Mouse (Mus musculus) CH12.LX (cell line): ENCODE data around the gene Rexo1. TPM values are rescaled to one million over a fixed set of nuclear protein-coding genes. Genes with fewer than 3 reads are reported as not detected.

Source experiments
- DNase-seq: peaks from one replicate; pipeline ENCODE4 v3.0.0-alpha.2; 2013; ENCODE audit errors: extremely low read depth
- H3K27ac ChIP-seq: 2 replicates; pipeline ENCODE4 v1.5.1; 2012; ENCODE audit warnings: low read depth, mild to moderate bottlenecking, control low read depth, moderate library complexity; ENCODE audit not compliant: insufficient read depth
- H3K27me3 ChIP-seq: replicated peaks from 2 replicates; pipeline ENCODE3; 2012; ENCODE audit warnings: inconsistent platforms
- H3K36me3 ChIP-seq, 2 experiments: replicated peaks in 1 of 2; 2 replicates each; pipeline versions ENCODE3 to v1.6.1; 2012; ENCODE audit warnings: inconsistent platforms in 1 of 2, low read length in 1 of 2, mild to moderate bottlenecking in 1 of 2, mixed read lengths in 1 of 2, moderate library complexity in 1 of 2; ENCODE audit not compliant: control insufficient read depth in 1 of 2, insufficient read depth in 1 of 2
- H3K4me1 ChIP-seq, 2 experiments: 2 replicates each; pipeline ENCODE4 v1.6.1; 2012; ENCODE audit warnings: inconsistent platforms in 1 of 2, moderate library complexity in 1 of 2; ENCODE audit not compliant: insufficient read depth in 2 of 2, control insufficient read depth in 1 of 2
- H3K4me2 ChIP-seq: 2 replicates; pipeline ENCODE4 v1.6.1; 2012; ENCODE audit warnings: low read depth, mild to moderate bottlenecking, control low read depth; ENCODE audit not compliant: poor library complexity, insufficient read depth, severe bottlenecking
- H3K4me3 ChIP-seq, 3 experiments: fragments of 150-350 bp in 1 of 3; sonication (generic) in 1 of 3; replicated peaks in 1 of 3; 2 replicates each; pipeline versions ENCODE3 to v1.5.1; 2011 to 2012; ENCODE audit warnings: low read depth in 2 of 3, low read length in 2 of 3, mild to moderate bottlenecking in 2 of 3, moderate library complexity in 2 of 3, control low read depth in 1 of 3, improper control_type of control experiment in 1 of 3, inconsistent platforms in 1 of 3, mixed read lengths in 1 of 3; ENCODE audit not compliant: poor library complexity in 1 of 3
- H3K79me2 ChIP-seq: replicated peaks from 2 replicates; pipeline ENCODE4 v1.6.1; 2012; ENCODE audit warnings: mild to moderate bottlenecking, moderate library complexity; ENCODE audit not compliant: control insufficient read depth, poor library complexity, insufficient read depth, severe bottlenecking; ENCODE audit errors: extremely low read depth
- H3K9ac ChIP-seq: 2 replicates; pipeline ENCODE4 v1.6.1; 2012; ENCODE audit warnings: low read depth, mild to moderate bottlenecking, control low read depth, moderate library complexity; ENCODE audit not compliant: insufficient read depth
- H3K9me3 ChIP-seq: replicated peaks from 2 replicates; pipeline ENCODE3; 2012; ENCODE audit warnings: low read length, inconsistent platforms, mixed read lengths
- BHLHE40 ChIP-seq: IDR thresholded peaks from 2 replicates; pipeline ENCODE4 v1.6.1; 2011; ENCODE audit warnings: mild to moderate bottlenecking, low read depth, low read length, improper control_type of control experiment
- CHD1 ChIP-seq: IDR thresholded peaks from 2 replicates; pipeline ENCODE4 v1.6.1; 2012; ENCODE audit warnings: low read depth, low read length, improper control_type of control experiment, inconsistent platforms
- CHD2 ChIP-seq: IDR thresholded peaks from 2 replicates; pipeline ENCODE4 v1.6.1; 2011; ENCODE audit warnings: low read length, improper control_type of control experiment
- CTCF ChIP-seq, 2 experiments: IDR thresholded peaks in 1 of 2; conservative IDR thresholded peaks in 1 of 2; 2 replicates each; pipeline ENCODE4 v1.5.1; 2011 to 2012; ENCODE audit warnings: low read depth in 2 of 2, low read length in 2 of 2, improper control_type of control experiment in 1 of 2, inconsistent platforms in 1 of 2, mild to moderate bottlenecking in 1 of 2, moderate library complexity in 1 of 2
- E2F4 ChIP-seq: IDR thresholded peaks from 2 replicates; pipeline ENCODE4 v1.6.1; 2011; ENCODE audit warnings: low read depth, low read length, improper control_type of control experiment; ENCODE audit not compliant: insufficient replicate concordance
- ETS1 ChIP-seq: conservative IDR thresholded peaks from 2 replicates; pipeline ENCODE4 v1.6.1; 2012; ENCODE audit warnings: low read depth, mild to moderate bottlenecking, inconsistent platforms, low read length, improper control_type of control experiment, moderate library complexity
- GABPA ChIP-seq: IDR thresholded peaks from 2 replicates; pipeline ENCODE4 v1.6.1; 2012; ENCODE audit warnings: low read depth, low read length, improper control_type of control experiment, inconsistent platforms; ENCODE audit not compliant: insufficient replicate concordance
- HCFC1 ChIP-seq: IDR thresholded peaks from 2 replicates; pipeline ENCODE4 v1.6.1; 2012; ENCODE audit warnings: low read depth, mild to moderate bottlenecking, inconsistent platforms, low read length, improper control_type of control experiment
- IRF4 ChIP-seq: IDR thresholded peaks from 2 replicates; pipeline ENCODE4 v1.6.1; 2014; ENCODE audit warnings: low read depth, mild to moderate bottlenecking, inconsistent platforms, low read length, improper control_type of control experiment
- JUN ChIP-seq: IDR thresholded peaks from 2 replicates; pipeline ENCODE4 v1.6.1; 2011; ENCODE audit warnings: low read depth, mild to moderate bottlenecking, low read length, improper control_type of control experiment, moderate library complexity; ENCODE audit not compliant: insufficient read depth
- JUND ChIP-seq: conservative IDR thresholded peaks from 2 replicates; pipeline ENCODE4 v1.6.1; 2011; ENCODE audit warnings: low read depth, low read length, improper control_type of control experiment
- MEF2A ChIP-seq: IDR thresholded peaks from 2 replicates; pipeline ENCODE4 v1.6.1; 2014; ENCODE audit warnings: low read depth, mild to moderate bottlenecking, inconsistent platforms, low read length, improper control_type of control experiment, borderline replicate concordance
- MXI1 ChIP-seq: IDR thresholded peaks from 2 replicates; pipeline ENCODE4 v1.6.1; 2011; ENCODE audit warnings: mild to moderate bottlenecking, low read depth, low read length, improper control_type of control experiment
- NRF1 ChIP-seq: IDR thresholded peaks from 2 replicates; pipeline ENCODE4 v1.6.1; 2014; ENCODE audit warnings: low read depth, mild to moderate bottlenecking, inconsistent platforms, low read length, improper control_type of control experiment, moderate library complexity
- PAX5 ChIP-seq: IDR thresholded peaks from 2 replicates; pipeline ENCODE4 v1.6.1; 2012; ENCODE audit warnings: low read length, inconsistent platforms, mixed read lengths
- POLR2A ChIP-seq: IDR thresholded peaks from 2 replicates; pipeline ENCODE4 v1.6.1; 2011; ENCODE audit warnings: low read depth, mild to moderate bottlenecking, improper control_type of control experiment, low read length
- POLR2AphosphoS2 ChIP-seq: IDR thresholded peaks from 2 replicates; pipeline ENCODE4 v1.6.1; 2011; ENCODE audit warnings: low read depth, low read length, improper control_type of control experiment
- SIN3A ChIP-seq: IDR thresholded peaks from 2 replicates; pipeline ENCODE4 v1.6.1; 2012; ENCODE audit warnings: low read length, improper control_type of control experiment, inconsistent platforms
- TBP ChIP-seq: conservative IDR thresholded peaks from 2 replicates; pipeline ENCODE4 v1.6.1; 2011; ENCODE audit warnings: low read depth, low read length, improper control_type of control experiment
- UBTF ChIP-seq: IDR thresholded peaks from 2 replicates; pipeline ENCODE4 v1.6.1; 2012; ENCODE audit warnings: low read depth, mild to moderate bottlenecking, inconsistent platforms, low read length, improper control_type of control experiment, moderate library complexity
- ZNF384 ChIP-seq: IDR thresholded peaks from 2 replicates; pipeline ENCODE4 v1.6.1; 2012; ENCODE audit warnings: low read depth, low read length, improper control_type of control experiment, inconsistent platforms
- dilution Hi-C: fragments of 300-500 bp; cut with MboI; formaldehyde crosslinking; loops from 2 replicates; pipeline ENCODE4 v1.14.3; 2020; ENCODE audit warnings: low sequenced_read_pairs; ENCODE audit not compliant: extremely low pct_unique_long_range_greater_than_20kb, extremely low pct_ligation_motif_present
- in situ Hi-C: fragments of 300-500 bp; cut with MboI; formaldehyde crosslinking; loops from 3 replicates; pipeline ENCODE4 v1.14.3; 2019; ENCODE audit warnings: low sequenced_read_pairs, low pct_ligation_motif_present, low pct_unique_long_range_greater_than_20kb, mixed read lengths
- polyA plus RNA-seq: library from polyadenylated mRNA; unstranded; fragments of >175 nt; gene quantifications from 2 replicates; pipeline ENCODE4 v1.2.1, GENCODE M21; 2012; ENCODE audit warnings: low read depth; ENCODE audit not compliant: insufficient read length
- total RNA-seq, 2 experiments: library from RNA; depleted of rRNA; stranded (reverse); fragments of 300-350 nt in 1 of 2; fragments of >200 nt in 1 of 2; gene quantifications; 2 replicates each; pipeline ENCODE4 v1.2.3; 2012 to 2014

Rexo1 gene
- total and polyA plus RNA-seq, 3 experiments: 7.0 to 41.9 (median 17.7) TPM

DNA sequence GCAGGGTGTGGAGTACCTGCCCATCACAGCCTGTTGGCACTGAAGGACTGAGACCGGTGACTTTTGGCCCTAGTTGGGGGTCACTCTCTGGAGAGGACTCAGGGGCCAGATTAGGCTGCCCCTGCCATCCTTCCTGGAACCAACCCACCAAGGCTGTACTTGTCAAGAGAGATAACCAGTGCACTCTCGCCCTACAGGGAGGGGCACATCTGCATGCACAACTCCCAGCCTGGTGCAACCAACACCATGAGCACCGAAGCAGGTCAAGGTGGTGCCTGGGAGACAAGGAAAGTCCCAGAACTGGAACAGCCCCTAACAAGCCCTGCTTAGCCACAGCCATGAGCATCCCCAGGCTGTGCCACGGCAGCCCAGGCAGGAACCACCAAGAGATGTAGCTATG is 14.4 kb downstream of the Rexo1 start:
- Histone ChIP-seq H3K27ac (no peak overlapping the region), H3K9me3 (no peaks in the 10 kb centered on the region), H3K36me3 (peaks cover 86 to 96% of the 10 kb centered on the region in 2 experiments), H3K4me2 (no peak overlapping the region), H3K9ac (no peak overlapping the region), H3K4me3 (no peak overlapping the region), H3K27me3 (no peaks in the 10 kb centered on the region), H3K79me2 (peaks cover 3% of the 10 kb centered on the region; the same call in 1 of the 2 replicates), H3K4me1 (peaks cover 0 to 6% of the 10 kb centered on the region in 2 experiments; a peak in 1 of 4 replicates)
- dilution Hi-C loops: no loop called here
- TF ChIP-seq IRF4: no peak
- no peak for TF ChIP-seq SIN3A
- TF ChIP-seq PAX5: no peak
- no peak for TF ChIP-seq GABPA
- no peak for TF ChIP-seq CTCF (conservative IDR thresholded peaks at IDR 0.05 in 1 of 2, IDR thresholded peaks at IDR 0.05 in 1 of 2; ENCODE audit: low read depth in 2 of 2, low read length in 2 of 2)
- TF ChIP-seq ETS1: no peak
- TF ChIP-seq MXI1: no peak
- no peak for TF ChIP-seq ZNF384
- TF ChIP-seq HCFC1: no peak
- TF ChIP-seq E2F4: no peak
- DNase-seq: no peak
- in situ Hi-C loops: no loop called here

DNA sequence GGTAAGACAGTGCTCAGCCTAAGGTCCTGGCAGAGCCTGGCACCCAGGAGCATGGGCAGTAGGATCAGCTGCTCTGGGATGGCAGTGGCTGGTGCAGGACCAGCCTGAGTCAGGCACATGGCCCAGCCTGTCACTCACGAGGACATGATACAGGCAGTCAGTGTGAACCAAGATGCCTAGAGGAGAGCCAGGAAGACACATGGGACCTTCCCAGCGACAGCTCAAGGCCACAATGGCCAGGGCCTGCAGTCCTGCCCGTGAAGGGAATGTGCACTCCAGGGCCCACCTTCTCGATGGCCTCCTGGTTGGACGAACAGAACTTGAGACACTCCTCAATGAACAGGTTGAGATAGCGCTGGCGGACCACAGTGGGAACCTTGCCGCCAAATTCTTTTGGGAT is 15.8 kb downstream of the Rexo1 start:
- dilution Hi-C loops (no loop called here), in situ Hi-C loops (no loop called here)
- peaks cover 87 to 97% of the 10 kb centered on the region in 2 experiments for H3K36me3 ChIP-seq
- H3K27ac ChIP-seq: no peak overlapping the region
- H3K27me3 ChIP-seq: no peaks in the 10 kb centered on the region
- H3K9me3 ChIP-seq: no peaks in the 10 kb centered on the region
- no peak overlapping the region for H3K9ac ChIP-seq
- H3K4me1 ChIP-seq: peaks cover 0 to 6% of the 10 kb centered on the region in 2 experiments; a peak in 1 of 4 replicates
- H3K79me2 ChIP-seq: no peaks in the 10 kb centered on the region; the same call in 1 of the 2 replicates
- no peak for TF ChIP-seq GABPA
- TF ChIP-seq ETS1: no peak
- no peak for TF ChIP-seq UBTF
- no peak for TF ChIP-seq PAX5
- TF ChIP-seq CHD2: no peak
- TF ChIP-seq MXI1: no peak
- TF ChIP-seq IRF4: no peak
- no peak for TF ChIP-seq CHD1
- no peak for TF ChIP-seq BHLHE40
- TF ChIP-seq TBP: no peak
- TF ChIP-seq MEF2A: no peak
- no peak for TF ChIP-seq POLR2AphosphoS2
- TF ChIP-seq JUND: no peak
- no peak for TF ChIP-seq E2F4
- TF ChIP-seq NRF1: no peak
- TF ChIP-seq JUN: no peak
- no peak for TF ChIP-seq POLR2A
- DNase-seq: no peak
- no peak overlapping the region for H3K4me2 ChIP-seq
- no peak overlapping the region for H3K4me3 ChIP-seq
